Mouse (Mus musculus): ENCODE results near the gene Negr1. TPM values are rescaled to one million over a fixed set of nuclear protein-coding genes. Genes with fewer than 3 reads are reported as not detected.

The Negr1 gene
- total and polyA plus RNA-seq, 3 experiments = 0.65 to 1.1 (median 1.1) TPM

GRCm38 (mm10) chr3:156792743-156793142 lies 231.1 kb downstream of the Negr1 start:
- Histone ChIP-seq H3K9ac (ENCODE audit: low read depth, low read length) (no peak overlapping the region), H3K79me2 (replicated peaks; ENCODE audit: control insufficient read depth, insufficient read depth, low read length) (no peaks in the 10 kb centered on the region), H3K4me3 (no peak overlapping the region), H3K4me1 (ENCODE audit: control insufficient read depth, insufficient read depth, low read length) (no peaks in the 10 kb centered on the region), H3K27ac (no peak overlapping the region), H3K27me3 (ENCODE audit: control insufficient read depth, insufficient read depth, low read length) (no peaks in the 10 kb centered on the region), H3K36me3 (ENCODE audit: control insufficient read depth, insufficient read depth, low read length) (no peaks in the 10 kb centered on the region)
- no peak for DNase-seq
- 92% methylated on average over 7 of the region's 7 CpGs for WGBS
- TF ChIP-seq CTCF (IDR thresholded peaks at IDR 0.05) = no peak
- no peak for TF ChIP-seq POLR2A (IDR thresholded peaks at IDR 0.05; ENCODE audit: insufficient read depth, low read depth, low read length)
- intact Hi-C loops (cut with DNase I) = no loop called here

- no peak for DNase-seq
- intact Hi-C loops (cut with DNase I) = no loop called here
- Histone ChIP-seq H3K36me3 (ENCODE audit: control insufficient read depth, insufficient read depth, low read length) (no peaks in the 10 kb centered on the region), H3K27ac (no peak overlapping the region), H3K4me1 (ENCODE audit: control insufficient read depth, insufficient read depth, low read length) (no peaks in the 10 kb centered on the region), H3K9ac (ENCODE audit: low read depth, low read length) (no peak overlapping the region), H3K4me3 (no peak overlapping the region), H3K79me2 (replicated peaks; ENCODE audit: control insufficient read depth, insufficient read depth, low read length) (no peaks in the 10 kb centered on the region), H3K27me3 (ENCODE audit: control insufficient read depth, insufficient read depth, low read length) (no peaks in the 10 kb centered on the region)
- 94% methylated on average over 4 of the region's 4 CpGs for WGBS
- no peak for TF ChIP-seq EP300 (IDR thresholded peaks at IDR 0.05; ENCODE audit: insufficient read depth, low read depth, low read length)
- no peak for TF ChIP-seq CTCF (IDR thresholded peaks at IDR 0.05)
- TF ChIP-seq POLR2A (IDR thresholded peaks at IDR 0.05; ENCODE audit: insufficient read depth, low read depth, low read length) = no peak
Observed at GRCm38 (mm10) chr3:156794091-156794490, 232.5 kb downstream of the Negr1 start.

GRCm38 (mm10) chr3:156794610-156795009 lies 233.0 kb downstream of the Negr1 start:
- WGBS = 36% methylated on average over 2 of the region's 2 CpGs
- intact Hi-C loops (cut with DNase I) = no loop called here
- Histone ChIP-seq H3K79me2 (replicated peaks; ENCODE audit: control insufficient read depth, insufficient read depth, low read length) (no peaks in the 10 kb centered on the region), H3K27me3 (ENCODE audit: control insufficient read depth, insufficient read depth, low read length) (no peaks in the 10 kb centered on the region), H3K9ac (ENCODE audit: low read depth, low read length) (no peak overlapping the region), H3K4me3 (no peak overlapping the region), H3K4me1 (ENCODE audit: control insufficient read depth, insufficient read depth, low read length) (no peaks in the 10 kb centered on the region), H3K27ac (no peak overlapping the region), H3K36me3 (ENCODE audit: control insufficient read depth, insufficient read depth, low read length) (no peaks in the 10 kb centered on the region)
- no peak for TF ChIP-seq EP300 (IDR thresholded peaks at IDR 0.05; ENCODE audit: insufficient read depth, low read depth, low read length)
- TF ChIP-seq CTCF (IDR thresholded peaks at IDR 0.05) = no peak
- TF ChIP-seq POLR2A (IDR thresholded peaks at IDR 0.05; ENCODE audit: insufficient read depth, low read depth, low read length) = no peak
- no peak for DNase-seq

GRCm38 (mm10) chr3:156796061-156796691 lies 234.6 kb downstream of the Negr1 start:
- no peak for DNase-seq
- no peak overlapping the region for H3K4me3 ChIP-seq
- 87% methylated on average over 6 of the region's 6 CpGs for WGBS
- H3K4me1 ChIP-seq (ENCODE audit: control insufficient read depth, insufficient read depth, low read length) = no peaks in the 10 kb centered on the region
- no peak overlapping the region for H3K9ac ChIP-seq (ENCODE audit: low read depth, low read length)
- no peak for TF ChIP-seq POLR2A (IDR thresholded peaks at IDR 0.05; ENCODE audit: insufficient read depth, low read depth, low read length)
- no peak for TF ChIP-seq CTCF (IDR thresholded peaks at IDR 0.05)
- no peak for TF ChIP-seq EP300 (IDR thresholded peaks at IDR 0.05; ENCODE audit: insufficient read depth, low read depth, low read length)
- H3K27me3 ChIP-seq (ENCODE audit: control insufficient read depth, insufficient read depth, low read length) = no peaks in the 10 kb centered on the region
- H3K27ac ChIP-seq = no peak overlapping the region
- intact Hi-C loops (cut with DNase I) = no loop called here
- H3K36me3 ChIP-seq (ENCODE audit: control insufficient read depth, insufficient read depth, low read length) = no peaks in the 10 kb centered on the region
- no peaks in the 10 kb centered on the region for H3K79me2 ChIP-seq (replicated peaks; ENCODE audit: control insufficient read depth, insufficient read depth, low read length)

- Histone ChIP-seq H3K27ac (no peak overlapping the region), H3K9ac (ENCODE audit: low read depth, low read length) (no peak overlapping the region), H3K36me3 (ENCODE audit: control insufficient read depth, insufficient read depth, low read length) (no peaks in the 10 kb centered on the region), H3K4me1 (ENCODE audit: control insufficient read depth, insufficient read depth, low read length) (no peaks in the 10 kb centered on the region), H3K27me3 (ENCODE audit: control insufficient read depth, insufficient read depth, low read length) (no peaks in the 10 kb centered on the region), H3K79me2 (replicated peaks; ENCODE audit: control insufficient read depth, insufficient read depth, low read length) (no peaks in the 10 kb centered on the region), H3K4me3 (no peak overlapping the region)
- no peak for DNase-seq
- intact Hi-C loops (cut with DNase I) = no loop called here
- WGBS = 92% methylated on average over 7 of the region's 7 CpGs
- TF ChIP-seq POLR2A (IDR thresholded peaks at IDR 0.05; ENCODE audit: insufficient read depth, low read depth, low read length) = no peak
- TF ChIP-seq EP300 (IDR thresholded peaks at IDR 0.05; ENCODE audit: insufficient read depth, low read depth, low read length) = no peak
- TF ChIP-seq CTCF (IDR thresholded peaks at IDR 0.05) = no peak
Observed at GRCm38 (mm10) chr3:156799228-156799627, 237.6 kb downstream of the Negr1 start.

GRCm38 (mm10) chr3:156809836-156810235 lies 248.2 kb downstream of the Negr1 start:
- TF ChIP-seq POLR2A (IDR thresholded peaks at IDR 0.05; ENCODE audit: insufficient read depth, low read depth, low read length) (no peak), CTCF (IDR thresholded peaks at IDR 0.05) (no peak), EP300 (IDR thresholded peaks at IDR 0.05; ENCODE audit: insufficient read depth, low read depth, low read length) (no peak)
- H3K27ac ChIP-seq = no peak overlapping the region
- no peaks in the 10 kb centered on the region for H3K79me2 ChIP-seq (replicated peaks; ENCODE audit: control insufficient read depth, insufficient read depth, low read length)
- WGBS = 79% methylated on average over 3 of the region's 3 CpGs
- no peak overlapping the region for H3K4me3 ChIP-seq
- intact Hi-C loops (cut with DNase I) = no loop called here
- no peaks in the 10 kb centered on the region for H3K4me1 ChIP-seq (ENCODE audit: control insufficient read depth, insufficient read depth, low read length)
- H3K27me3 ChIP-seq (ENCODE audit: control insufficient read depth, insufficient read depth, low read length) = no peaks in the 10 kb centered on the region
- no peaks in the 10 kb centered on the region for H3K36me3 ChIP-seq (ENCODE audit: control insufficient read depth, insufficient read depth, low read length)
- no peak overlapping the region for H3K9ac ChIP-seq (ENCODE audit: low read depth, low read length)
- no peak for DNase-seq

All from heart, adult 2 months (tissue).